Mouse (Mus musculus) CH12.LX (cell line): ENCODE data around the gene Abracl. TPM values are rescaled to one million over a fixed set of nuclear protein-coding genes. Genes with fewer than 3 reads are reported as not detected.

Experiments
- DNase-seq: peaks from one replicate; pipeline ENCODE4 v3.0.0-alpha.2; 2013; ENCODE audit errors: extremely low read depth
- H3K27ac ChIP-seq: 2 replicates; pipeline ENCODE4 v1.5.1; 2012; ENCODE audit warnings: low read depth, mild to moderate bottlenecking, control low read depth, moderate library complexity; ENCODE audit not compliant: insufficient read depth
- H3K27me3 ChIP-seq: replicated peaks from 2 replicates; pipeline ENCODE3; 2012; ENCODE audit warnings: inconsistent platforms
- H3K36me3 ChIP-seq, 2 experiments: replicated peaks in 1 of 2; 2 replicates each; pipeline versions ENCODE3 to v1.6.1; 2012; ENCODE audit warnings: inconsistent platforms in 1 of 2, low read length in 1 of 2, mild to moderate bottlenecking in 1 of 2, mixed read lengths in 1 of 2, moderate library complexity in 1 of 2; ENCODE audit not compliant: control insufficient read depth in 1 of 2, insufficient read depth in 1 of 2
- H3K4me1 ChIP-seq, 2 experiments: 2 replicates each; pipeline ENCODE4 v1.6.1; 2012; ENCODE audit warnings: inconsistent platforms in 1 of 2, moderate library complexity in 1 of 2; ENCODE audit not compliant: insufficient read depth in 2 of 2, control insufficient read depth in 1 of 2
- H3K4me2 ChIP-seq: 2 replicates; pipeline ENCODE4 v1.6.1; 2012; ENCODE audit warnings: low read depth, mild to moderate bottlenecking, control low read depth; ENCODE audit not compliant: poor library complexity, insufficient read depth, severe bottlenecking
- H3K4me3 ChIP-seq, 3 experiments: fragments of 150-350 bp in 1 of 3; sonication (generic) in 1 of 3; replicated peaks in 1 of 3; 2 replicates each; pipeline versions ENCODE3 to v1.5.1; 2011 to 2012; ENCODE audit warnings: low read depth in 2 of 3, low read length in 2 of 3, mild to moderate bottlenecking in 2 of 3, moderate library complexity in 2 of 3, control low read depth in 1 of 3, improper control_type of control experiment in 1 of 3, inconsistent platforms in 1 of 3, mixed read lengths in 1 of 3; ENCODE audit not compliant: poor library complexity in 1 of 3
- H3K79me2 ChIP-seq: replicated peaks from 2 replicates; pipeline ENCODE4 v1.6.1; 2012; ENCODE audit warnings: mild to moderate bottlenecking, moderate library complexity; ENCODE audit not compliant: control insufficient read depth, poor library complexity, insufficient read depth, severe bottlenecking; ENCODE audit errors: extremely low read depth
- H3K9ac ChIP-seq: 2 replicates; pipeline ENCODE4 v1.6.1; 2012; ENCODE audit warnings: low read depth, mild to moderate bottlenecking, control low read depth, moderate library complexity; ENCODE audit not compliant: insufficient read depth
- H3K9me3 ChIP-seq: replicated peaks from 2 replicates; pipeline ENCODE3; 2012; ENCODE audit warnings: low read length, inconsistent platforms, mixed read lengths
- BHLHE40 ChIP-seq: IDR thresholded peaks from 2 replicates; pipeline ENCODE4 v1.6.1; 2011; ENCODE audit warnings: mild to moderate bottlenecking, low read depth, low read length, improper control_type of control experiment
- CHD2 ChIP-seq: IDR thresholded peaks from 2 replicates; pipeline ENCODE4 v1.6.1; 2011; ENCODE audit warnings: low read length, improper control_type of control experiment
- CTCF ChIP-seq, 2 experiments: IDR thresholded peaks in 1 of 2; conservative IDR thresholded peaks in 1 of 2; 2 replicates each; pipeline ENCODE4 v1.5.1; 2011 to 2012; ENCODE audit warnings: low read depth in 2 of 2, low read length in 2 of 2, improper control_type of control experiment in 1 of 2, inconsistent platforms in 1 of 2, mild to moderate bottlenecking in 1 of 2, moderate library complexity in 1 of 2
- ELF1 ChIP-seq: IDR thresholded peaks from 2 replicates; pipeline ENCODE4 v1.6.1; 2014; ENCODE audit warnings: low read depth, mild to moderate bottlenecking, inconsistent platforms, low read length, improper control_type of control experiment
- EP300 ChIP-seq: IDR thresholded peaks from 2 replicates; pipeline ENCODE4 v1.6.1; 2011; ENCODE audit warnings: low read length, improper control_type of control experiment
- GABPA ChIP-seq: IDR thresholded peaks from 2 replicates; pipeline ENCODE4 v1.6.1; 2012; ENCODE audit warnings: low read depth, low read length, improper control_type of control experiment, inconsistent platforms; ENCODE audit not compliant: insufficient replicate concordance
- HCFC1 ChIP-seq: IDR thresholded peaks from 2 replicates; pipeline ENCODE4 v1.6.1; 2012; ENCODE audit warnings: low read depth, mild to moderate bottlenecking, inconsistent platforms, low read length, improper control_type of control experiment
- IRF4 ChIP-seq: IDR thresholded peaks from 2 replicates; pipeline ENCODE4 v1.6.1; 2014; ENCODE audit warnings: low read depth, mild to moderate bottlenecking, inconsistent platforms, low read length, improper control_type of control experiment
- JUND ChIP-seq: conservative IDR thresholded peaks from 2 replicates; pipeline ENCODE4 v1.6.1; 2011; ENCODE audit warnings: low read depth, low read length, improper control_type of control experiment
- KAT2A ChIP-seq: IDR thresholded peaks from 2 replicates; pipeline ENCODE4 v1.6.1; 2012; ENCODE audit warnings: low read length, improper control_type of control experiment, inconsistent platforms; ENCODE audit not compliant: insufficient replicate concordance
- MAFK ChIP-seq: IDR thresholded peaks from 2 replicates; pipeline ENCODE4 v1.6.1; 2011; ENCODE audit warnings: low read length, improper control_type of control experiment; ENCODE audit not compliant: insufficient replicate concordance
- MXI1 ChIP-seq: IDR thresholded peaks from 2 replicates; pipeline ENCODE4 v1.6.1; 2011; ENCODE audit warnings: mild to moderate bottlenecking, low read depth, low read length, improper control_type of control experiment
- MYC ChIP-seq: IDR thresholded peaks from 2 replicates; pipeline ENCODE4 v1.6.1; 2011; ENCODE audit warnings: low read depth, mild to moderate bottlenecking, improper control_type of control experiment, low read length
- NELFE ChIP-seq: IDR thresholded peaks from 2 replicates; pipeline ENCODE4 v1.6.1; 2011; ENCODE audit warnings: low read depth, low read length, improper control_type of control experiment
- PAX5 ChIP-seq: IDR thresholded peaks from 2 replicates; pipeline ENCODE4 v1.6.1; 2012; ENCODE audit warnings: low read length, inconsistent platforms, mixed read lengths
- POLR2A ChIP-seq: IDR thresholded peaks from 2 replicates; pipeline ENCODE4 v1.6.1; 2011; ENCODE audit warnings: low read depth, mild to moderate bottlenecking, improper control_type of control experiment, low read length
- RCOR1 ChIP-seq: conservative IDR thresholded peaks from 2 replicates; pipeline ENCODE4 v1.6.1; 2012; ENCODE audit warnings: low read depth, mild to moderate bottlenecking, inconsistent platforms, low read length, improper control_type of control experiment
- SMC3 ChIP-seq: IDR thresholded peaks from 2 replicates; pipeline ENCODE4 v1.6.1; 2011; ENCODE audit warnings: low read depth, low read length, improper control_type of control experiment
- UBTF ChIP-seq: IDR thresholded peaks from 2 replicates; pipeline ENCODE4 v1.6.1; 2012; ENCODE audit warnings: low read depth, mild to moderate bottlenecking, inconsistent platforms, low read length, improper control_type of control experiment, moderate library complexity
- ZNF384 ChIP-seq: IDR thresholded peaks from 2 replicates; pipeline ENCODE4 v1.6.1; 2012; ENCODE audit warnings: low read depth, low read length, improper control_type of control experiment, inconsistent platforms
- dilution Hi-C: fragments of 300-500 bp; cut with MboI; formaldehyde crosslinking; loops from 2 replicates; pipeline ENCODE4 v1.14.3; 2020; ENCODE audit warnings: low sequenced_read_pairs; ENCODE audit not compliant: extremely low pct_unique_long_range_greater_than_20kb, extremely low pct_ligation_motif_present
- in situ Hi-C: fragments of 300-500 bp; cut with MboI; formaldehyde crosslinking; loops from 3 replicates; pipeline ENCODE4 v1.14.3; 2019; ENCODE audit warnings: low sequenced_read_pairs, low pct_ligation_motif_present, low pct_unique_long_range_greater_than_20kb, mixed read lengths
- polyA plus RNA-seq: library from polyadenylated mRNA; unstranded; fragments of >175 nt; gene quantifications from 2 replicates; pipeline ENCODE4 v1.2.1, GENCODE M21; 2012; ENCODE audit warnings: low read depth; ENCODE audit not compliant: insufficient read length
- total RNA-seq, 2 experiments: library from RNA; depleted of rRNA; stranded (reverse); fragments of 300-350 nt in 1 of 2; fragments of >200 nt in 1 of 2; gene quantifications; 2 replicates each; pipeline ENCODE4 v1.2.3; 2012 to 2014

Abracl gene
- total and polyA plus RNA-seq, 3 experiments = 86.1 to 226 (median 166) TPM

GRCm38 (mm10) chr10:18061533-18061932, 38.4 kb upstream of the Abracl start:
- H3K36me3 ChIP-seq = peaks cover 0 to 26% of the 10 kb centered on the region in 2 experiments
- H3K4me3 ChIP-seq = no peak overlapping the region
- H3K9ac ChIP-seq = no peak overlapping the region
- H3K79me2 ChIP-seq = peaks cover 61% of the 10 kb centered on the region
- H3K27me3 ChIP-seq = no peaks in the 10 kb centered on the region
- dilution Hi-C loops = no loop called here
- no peaks in the 10 kb centered on the region for H3K9me3 ChIP-seq
- H3K27ac ChIP-seq = no peak overlapping the region
- no peak overlapping the region for H3K4me2 ChIP-seq
- H3K4me1 ChIP-seq = peaks cover 7 to 41% of the 10 kb centered on the region in 2 experiments
- no peak for DNase-seq
- in situ Hi-C loops = no loop called here
- no peak for TF ChIP-seq POLR2A
- no peak for TF ChIP-seq BHLHE40
- no peak for TF ChIP-seq MYC
- no peak for TF ChIP-seq IRF4
- TF ChIP-seq CTCF (conservative IDR thresholded peaks at IDR 0.05 in 1 of 2, IDR thresholded peaks at IDR 0.05 in 1 of 2; ENCODE audit: low read depth in 2 of 2, low read length in 2 of 2) = no peak
- no peak for TF ChIP-seq UBTF
- no peak for TF ChIP-seq GABPA
- no peak for TF ChIP-seq KAT2A
- TF ChIP-seq HCFC1 = no peak
- no peak for TF ChIP-seq MXI1
- no peak for TF ChIP-seq RCOR1
- no peak for TF ChIP-seq MAFK
- no peak for TF ChIP-seq CHD2
- no peak for TF ChIP-seq ZNF384
- TF ChIP-seq NELFE = no peak
- no peak for TF ChIP-seq SMC3
- no peak for TF ChIP-seq PAX5
- no peak for TF ChIP-seq EP300

- Histone ChIP-seq H3K4me1 (peaks cover 7 to 41% of the 10 kb centered on the region in 2 experiments), H3K36me3 (peaks cover 0 to 20% of the 10 kb centered on the region in 2 experiments), H3K9ac (no peak overlapping the region), H3K79me2 (peaks cover 61% of the 10 kb centered on the region), H3K9me3 (no peaks in the 10 kb centered on the region), H3K4me3 (no peak overlapping the region), H3K27me3 (no peaks in the 10 kb centered on the region), H3K4me2 (no peak overlapping the region), H3K27ac (no peak overlapping the region)
- dilution Hi-C loops (no loop called here), in situ Hi-C loops (no loop called here)
- no peak for DNase-seq
- no peak for TF ChIP-seq SMC3
- TF ChIP-seq JUND = no peak
- no peak for TF ChIP-seq ZNF384
- TF ChIP-seq ELF1 = no peak
- no peak for TF ChIP-seq PAX5
- TF ChIP-seq BHLHE40 = no peak
These were observed 37.7 kb upstream of the Abracl start for GRCm38 (mm10) chr10:18060778-18061177.
